Mouse (Mus musculus): ENCODE data around the gene Gm27021. TPM values are rescaled to one million over a fixed set of nuclear protein-coding genes. Genes with fewer than 3 reads are reported as not detected.

The Gm27021 gene
- total RNA-seq, 2 experiments from 2014 or later: not detected

- peak; percentile 40 to 56 for DNase-seq (ENCODE audit: low spot score in 2 of 2)
These were observed 23.2 kb downstream of the Gm27021 start for GRCm38 (mm10) chr8:120644663-120645062.

- DNase-seq (ENCODE audit: low spot score in 2 of 2): no peak
These were observed 25.7 kb downstream of the Gm27021 start for GRCm38 (mm10) chr8:120642031-120642662.

GRCm38 (mm10) chr8:120641245-120641644 is 26.6 kb downstream of the Gm27021 start:
- no peak for DNase-seq (ENCODE audit: low spot score in 2 of 2)

- DNase-seq (ENCODE audit: low spot score in 2 of 2): peak; percentile 63 to 74
These were observed 33.5 kb downstream of the Gm27021 start for GRCm38 (mm10) chr8:120634329-120634839.

- DNase-seq (ENCODE audit: low spot score in 2 of 2): peak; percentile 18 to 38
These were observed 34.1 kb downstream of the Gm27021 start for GRCm38 (mm10) chr8:120633665-120634271.

- no peak for DNase-seq (ENCODE audit: low spot score in 2 of 2)
These were observed 34.8 kb downstream of the Gm27021 start for GRCm38 (mm10) chr8:120632969-120633664.

GRCm38 (mm10) chr8:120631441-120632375 is 36.2 kb downstream of the Gm27021 start:
- DNase-seq (ENCODE audit: low spot score in 2 of 2): no peak

GRCm38 (mm10) chr8:120630848-120631247 is 37.0 kb downstream of the Gm27021 start:
- no peak for DNase-seq (ENCODE audit: low spot score in 2 of 2)

GRCm38 (mm10) chr8:120630031-120630430 is 37.8 kb downstream of the Gm27021 start:
- DNase-seq (ENCODE audit: low spot score in 2 of 2): no peak

GRCm38 (mm10) chr8:120627298-120627697 is 40.6 kb downstream of the Gm27021 start:
- DNase-seq (ENCODE audit: low spot score in 2 of 2): no peak

GRCm38 (mm10) chr8:120626461-120626860 is 41.4 kb downstream of the Gm27021 start:
- DNase-seq (ENCODE audit: low spot score in 2 of 2): no peak

- no peak for DNase-seq (ENCODE audit: low spot score in 2 of 2)
These were observed 44.3 kb downstream of the Gm27021 start for GRCm38 (mm10) chr8:120623608-120624007.

- no peak for DNase-seq (ENCODE audit: low spot score in 2 of 2)
These were observed 45.7 kb downstream of the Gm27021 start for GRCm38 (mm10) chr8:120622161-120622560.

GRCm38 (mm10) chr8:120620441-120620840 is 47.4 kb downstream of the Gm27021 start:
- DNase-seq (ENCODE audit: low spot score in 2 of 2): no peak

- no peak for DNase-seq (ENCODE audit: low spot score in 2 of 2)
These were observed 48.4 kb downstream of the Gm27021 start for GRCm38 (mm10) chr8:120619235-120620180.

GRCm38 (mm10) chr8:120618110-120618509 is 49.8 kb downstream of the Gm27021 start:
- peak; percentile 69 to 73 for DNase-seq (ENCODE audit: low spot score in 2 of 2)

GRCm38 (mm10) chr8:120616663-120617626 is 50.9 kb downstream of the Gm27021 start:
- DNase-seq (ENCODE audit: low spot score in 2 of 2): no peak

- no peak for DNase-seq (ENCODE audit: low spot score in 2 of 2)
These were observed 53.4 kb downstream of the Gm27021 start for GRCm38 (mm10) chr8:120614491-120614890.

GRCm38 (mm10) chr8:120610824-120611223 is 57.1 kb downstream of the Gm27021 start:
- DNase-seq (ENCODE audit: low spot score in 2 of 2): no peak
